Mouse (Mus musculus) liver, embryonic 14.5 days (tissue): ENCODE data around the gene Defa33.
"Not testable (repeated sequence)": the region's sequence is repeated elsewhere in the genome, so short reads cannot be mapped to it uniquely, and the experiment has no call there.

Source experiments
- CTCF ChIP-seq: IDR thresholded peaks from 2 replicates; pipeline ENCODE4 v1.5.1; 2016; ENCODE audit warnings: antibody characterized with exemption, low read depth, control low read depth
- EP300 ChIP-seq: IDR thresholded peaks from 2 replicates; pipeline ENCODE4 v1.6.1; 2016; ENCODE audit warnings: antibody characterized with exemption, low read depth

DNA sequence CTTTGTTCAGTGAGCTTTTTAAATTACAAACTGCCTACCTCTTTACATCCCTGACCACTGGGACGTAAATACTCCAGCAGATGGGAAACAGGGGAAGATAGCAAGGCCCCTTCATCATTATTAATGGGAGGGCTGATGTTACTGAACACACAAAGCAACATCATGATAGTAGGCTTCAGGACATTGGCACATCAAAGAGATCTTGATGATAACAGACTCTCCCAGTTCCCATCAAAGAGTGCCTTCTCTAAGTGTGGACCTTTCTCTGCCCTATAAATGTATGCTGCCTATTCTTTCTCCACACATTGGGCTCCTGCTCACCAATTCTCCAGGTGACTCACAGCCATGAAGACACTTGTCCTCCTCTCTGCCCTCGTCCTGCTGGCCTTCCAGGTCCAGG is 13.4 kb upstream of the Defa33 start, which contains the start of gene Defa2:
- not testable (repeated sequence) for TF ChIP-seq CTCF, EP300
